Mouse (Mus musculus): ENCODE results near the gene Naa50.

GRCm38 (mm10) chr16:44212703-44213102 lies 73.1 kb downstream of the Naa50 start:
- TF ChIP-seq CTCF (IDR thresholded peaks at IDR 0.05; ENCODE audit: control insufficient read depth, insufficient read depth, insufficient replicate concordance, low read depth, low read length) = no peak
- no peak for TF ChIP-seq POLR2A (IDR thresholded peaks at IDR 0.05; ENCODE audit: control insufficient read depth, low read depth, low read length)
